Mouse (Mus musculus): ENCODE data around the gene Erc1. TPM values are rescaled to one million over a fixed set of nuclear protein-coding genes. Genes with fewer than 3 reads are reported as not detected.
"Not testable (repeated sequence)": the region's sequence is repeated elsewhere in the genome, so short reads cannot be mapped to it uniquely, and the experiment has no call there.

Erc1 gene
- polyA plus RNA-seq, 1 experiment = 8.7 TPM

DNA sequence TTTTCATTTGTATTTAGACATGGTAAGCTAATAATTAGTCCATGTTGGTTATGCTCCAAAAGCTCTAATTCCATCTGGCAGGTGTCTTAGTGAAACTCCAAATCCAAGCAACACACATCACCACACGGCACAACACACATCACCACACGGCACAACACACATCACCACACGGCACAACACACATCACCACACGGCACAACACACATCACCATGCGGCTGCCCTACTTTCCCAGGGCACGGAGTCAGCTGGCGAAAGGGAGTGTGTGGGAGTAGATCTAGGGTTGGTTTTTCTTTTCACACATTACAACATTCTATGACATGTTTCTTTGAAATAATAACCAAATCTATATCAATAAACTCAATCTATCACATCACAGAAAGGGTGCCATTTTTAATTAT, 173.2 kb downstream of the Erc1 start:
- DNase-seq = no peak
- no peaks in the 10 kb centered on the region for H3K4me1 ChIP-seq (ENCODE audit: control insufficient read depth, insufficient read depth, low read length)
- 97% methylated on average over 7 of the region's 7 CpGs for WGBS
- TF ChIP-seq POLR2A (IDR thresholded peaks at IDR 0.05; ENCODE audit: borderline replicate concordance, extremely low read depth, low read depth, low read length) = no peak
- no peak for TF ChIP-seq CTCF (IDR thresholded peaks at IDR 0.05; ENCODE audit: insufficient read depth, low read length)
- H3K4me3 ChIP-seq (replicated peaks; ENCODE audit: extremely low read depth, low read depth, low read length) = no peak overlapping the region

GRCm38 (mm10) chr6:119674201-119674810, 173.7 kb downstream of the Erc1 start:
- TF ChIP-seq POLR2A (IDR thresholded peaks at IDR 0.05; ENCODE audit: borderline replicate concordance, extremely low read depth, low read depth, low read length) (no peak), CTCF (IDR thresholded peaks at IDR 0.05; ENCODE audit: insufficient read depth, low read length) (no peak)
- no peaks in the 10 kb centered on the region; the same call in 1 of the 2 replicates for H3K4me1 ChIP-seq (ENCODE audit: control insufficient read depth, insufficient read depth, low read length)
- H3K4me3 ChIP-seq (replicated peaks; ENCODE audit: extremely low read depth, low read depth, low read length) = no peak overlapping the region
- 81% methylated on average over 5 of the region's 5 CpGs for WGBS
- DNase-seq = no peak

GRCm38 (mm10) chr6:119669746-119670145, 178.2 kb downstream of the Erc1 start:
- no peaks in the 10 kb centered on the region; the same call in 1 of the 2 replicates for H3K4me1 ChIP-seq (ENCODE audit: control insufficient read depth, insufficient read depth, low read length)
- no peak for TF ChIP-seq CTCF (IDR thresholded peaks at IDR 0.05; ENCODE audit: insufficient read depth, low read length)
- TF ChIP-seq POLR2A (IDR thresholded peaks at IDR 0.05; ENCODE audit: borderline replicate concordance, extremely low read depth, low read depth, low read length) = no peak
- 27% methylated on average over 3 of the region's 3 CpGs for WGBS
- DNase-seq = no peak
- H3K4me3 ChIP-seq (replicated peaks; ENCODE audit: extremely low read depth, low read depth, low read length) = no peak overlapping the region

GRCm38 (mm10) chr6:119662936-119663335, 185.0 kb downstream of the Erc1 start:
- TF ChIP-seq CTCF (IDR thresholded peaks at IDR 0.05; ENCODE audit: insufficient read depth, low read length) = no peak
- no peak for TF ChIP-seq POLR2A (IDR thresholded peaks at IDR 0.05; ENCODE audit: borderline replicate concordance, extremely low read depth, low read depth, low read length)
- Histone ChIP-seq H3K4me1 (ENCODE audit: control insufficient read depth, insufficient read depth, low read length) (no peaks in the 10 kb centered on the region), H3K4me3 (replicated peaks; ENCODE audit: extremely low read depth, low read depth, low read length) (no peak overlapping the region)
- DNase-seq = no peak
- WGBS = 41% methylated on average over 2 of the region's 2 CpGs

DNA sequence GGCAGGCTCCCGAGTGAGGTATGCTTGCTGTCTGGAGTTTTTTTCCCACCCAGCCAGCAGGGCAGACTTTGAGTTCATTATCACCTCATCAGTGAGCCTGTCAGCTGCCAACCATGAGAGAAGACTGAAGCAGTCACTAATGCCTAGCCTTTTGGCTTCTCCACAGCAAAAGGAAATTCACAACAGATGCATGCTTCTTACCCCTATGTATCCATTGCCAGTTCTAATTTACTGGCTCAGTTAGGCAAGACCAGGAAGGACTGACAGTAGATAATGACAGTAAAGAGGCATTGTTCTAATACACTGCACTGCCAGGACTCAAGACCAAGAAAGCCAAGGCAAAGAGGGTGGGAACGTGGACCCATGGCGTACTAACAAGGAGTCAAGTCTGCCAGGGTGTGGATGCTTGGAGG, 186.9 kb downstream of the Erc1 start:
- TF ChIP-seq CTCF (IDR thresholded peaks at IDR 0.05; ENCODE audit: insufficient read depth, low read length) (no peak), POLR2A (IDR thresholded peaks at IDR 0.05; ENCODE audit: borderline replicate concordance, extremely low read depth, low read depth, low read length) (no peak)
- Histone ChIP-seq H3K4me3 (replicated peaks; ENCODE audit: extremely low read depth, low read depth, low read length) (no peak overlapping the region), H3K4me1 (ENCODE audit: control insufficient read depth, insufficient read depth, low read length) (no peaks in the 10 kb centered on the region)
- DNase-seq = no peak
- 53% methylated on average over 3 of the region's 3 CpGs for WGBS

DNA sequence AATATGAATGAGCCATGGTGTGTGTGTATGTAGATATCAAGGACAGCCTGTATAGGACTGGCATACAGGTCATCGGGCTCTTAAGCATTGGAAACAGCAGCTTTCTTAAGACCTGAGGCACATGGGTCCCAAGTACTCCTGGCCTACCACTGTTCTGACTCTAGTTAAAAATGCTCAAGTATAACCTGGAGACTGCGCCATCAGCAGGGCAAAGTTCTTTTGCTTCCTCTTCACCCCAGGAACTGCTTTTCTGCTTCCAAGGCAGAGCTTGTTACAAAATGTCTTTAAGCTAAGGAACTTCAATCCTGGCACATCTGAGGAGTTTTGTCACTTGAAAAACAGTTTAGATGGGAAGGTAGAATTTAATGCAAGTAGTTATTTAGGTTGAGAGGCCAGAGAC, 189.5 kb downstream of the Erc1 start:
- TF ChIP-seq POLR2A (IDR thresholded peaks at IDR 0.05; ENCODE audit: borderline replicate concordance, extremely low read depth, low read depth, low read length) (no peak), CTCF (IDR thresholded peaks at IDR 0.05; ENCODE audit: insufficient read depth, low read length) (no peak)
- H3K4me1 ChIP-seq (ENCODE audit: control insufficient read depth, insufficient read depth, low read length) = no peaks in the 10 kb centered on the region
- 95% methylated on average over 2 of the region's 2 CpGs for WGBS
- DNase-seq = no peak
- H3K4me3 ChIP-seq (replicated peaks; ENCODE audit: extremely low read depth, low read depth, low read length) = no peak overlapping the region

DNA sequence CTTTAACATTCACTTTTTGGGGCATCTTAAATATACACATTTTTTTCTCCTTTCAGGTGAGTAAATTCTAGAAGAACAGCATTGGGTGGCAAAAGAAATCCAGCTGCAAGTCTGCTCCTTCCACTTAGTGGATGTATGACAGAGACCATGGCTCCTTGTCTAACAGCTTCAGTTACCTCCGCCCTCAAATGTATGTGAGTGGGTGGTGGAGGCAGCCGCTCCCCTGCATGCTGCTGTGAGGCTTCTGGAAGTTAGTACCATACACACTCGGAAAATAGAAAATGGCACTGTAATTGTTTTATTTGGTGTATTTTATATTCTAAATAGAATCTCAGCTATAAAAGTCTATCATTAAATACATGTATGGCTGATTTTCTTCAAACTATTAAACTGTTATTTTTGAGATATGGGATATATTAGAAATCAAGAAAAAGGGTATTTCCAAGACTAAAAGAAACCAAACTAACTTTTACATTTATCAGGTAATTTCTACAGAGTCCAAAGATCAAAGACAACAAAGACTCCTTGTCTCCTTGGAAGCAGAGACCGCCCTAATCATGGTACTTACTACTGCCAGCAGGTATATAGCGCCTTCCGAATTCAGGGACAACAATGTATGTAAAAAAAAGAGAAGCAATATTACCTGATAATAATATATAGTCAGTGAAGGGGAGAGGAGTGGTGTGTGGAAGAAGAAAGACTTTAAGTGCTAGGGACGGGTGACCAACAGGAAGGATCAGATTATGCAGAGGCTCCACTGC, 190.4 kb downstream of the Erc1 start:
- WGBS = 95% methylated on average over 7 of the region's 7 CpGs
- no peak for DNase-seq
- Histone ChIP-seq H3K4me3 (replicated peaks; ENCODE audit: extremely low read depth, low read depth, low read length) (no peak overlapping the region), H3K4me1 (ENCODE audit: control insufficient read depth, insufficient read depth, low read length) (no peaks in the 10 kb centered on the region)
- TF ChIP-seq CTCF (IDR thresholded peaks at IDR 0.05; ENCODE audit: insufficient read depth, low read length) (no peak), POLR2A (IDR thresholded peaks at IDR 0.05; ENCODE audit: borderline replicate concordance, extremely low read depth, low read depth, low read length) (no peak)

DNA sequence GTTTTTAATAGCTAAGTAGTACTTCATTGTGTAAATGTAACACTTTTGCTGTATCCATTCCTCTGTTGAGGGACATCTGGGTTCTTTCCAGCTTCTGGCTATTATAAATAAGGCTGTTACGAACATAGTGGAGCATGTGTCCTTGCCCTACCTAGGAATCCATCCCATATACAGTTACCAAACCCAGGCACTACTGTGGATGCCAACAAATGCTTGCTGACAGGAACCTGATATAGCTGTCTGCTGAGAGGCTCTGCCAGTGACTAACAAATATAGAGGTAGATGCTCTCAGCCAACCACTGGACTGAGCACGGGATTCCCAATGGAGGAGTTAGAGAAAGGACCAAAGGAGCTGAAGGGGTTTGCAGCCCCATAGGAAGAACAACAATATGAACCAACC, 193.2 kb downstream of the Erc1 start:
- not testable (repeated sequence) for H3K4me3 ChIP-seq (replicated peaks; ENCODE audit: extremely low read depth, low read depth, low read length); DNase-seq; H3K4me1 ChIP-seq (ENCODE audit: control insufficient read depth, insufficient read depth, low read length)
- WGBS = 92% methylated on average over 2 of the region's 2 CpGs

DNA sequence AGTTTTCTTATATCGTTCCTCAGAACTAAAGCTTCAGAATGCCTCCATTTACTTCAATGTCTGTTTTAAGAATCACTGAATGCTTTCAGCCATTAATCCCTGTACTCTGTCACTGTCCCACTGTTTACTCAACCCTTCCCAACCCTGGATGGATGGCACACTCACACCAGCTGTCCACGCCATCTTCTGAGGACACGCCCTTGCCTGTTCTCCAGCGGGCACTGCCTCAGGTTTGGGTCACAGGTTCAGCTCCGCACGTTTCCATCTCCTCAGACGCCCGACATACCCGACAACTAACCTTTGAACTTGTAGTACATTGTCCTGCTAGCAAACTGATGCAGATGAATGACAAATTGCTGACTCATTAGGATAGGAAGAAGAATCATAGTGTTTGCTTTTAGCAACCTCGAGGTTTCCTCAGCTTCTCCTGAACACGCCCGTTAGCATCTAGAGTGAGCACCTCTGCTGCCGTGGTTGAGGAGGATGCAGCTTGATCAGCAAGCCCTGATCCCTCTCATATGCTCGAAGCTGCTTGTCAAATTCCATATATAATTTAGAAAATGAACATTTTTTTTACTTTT, 204.0 kb downstream of the Erc1 start:
- no peak overlapping the region for H3K4me3 ChIP-seq (replicated peaks; ENCODE audit: extremely low read depth, low read depth, low read length)
- TF ChIP-seq CTCF (IDR thresholded peaks at IDR 0.05; ENCODE audit: insufficient read depth, low read length) (no peak), POLR2A (IDR thresholded peaks at IDR 0.05; ENCODE audit: borderline replicate concordance, extremely low read depth, low read depth, low read length) (no peak)

More for the DNA sequence above, 204.0 kb downstream of the Erc1 start:
- H3K4me1 ChIP-seq (ENCODE audit: control insufficient read depth, insufficient read depth, low read length) = no peaks in the 10 kb centered on the region
- WGBS = 53% methylated on average over 14 of the region's 14 CpGs
- DNase-seq = no peak

Data from lung, adult 2 months (tissue).